Mouse (Mus musculus): ENCODE measurements around the gene Ush2a. TPM values are rescaled to one million over a fixed set of nuclear protein-coding genes. Genes with fewer than 3 reads are reported as not detected.

The Ush2a gene
- total and polyA plus RNA-seq, 3 experiments, result under 0.01 to 0.04 TPM; not detected in 1

GRCm38 (mm10) chr1:188993218-188993617 lies 731.4 kb downstream of the Ush2a start:
- no peak for TF ChIP-seq TBP (IDR thresholded peaks at IDR 0.05; ENCODE audit: low read depth, low read length)
- TF ChIP-seq MYC (IDR thresholded peaks at IDR 0.05; ENCODE audit: low read depth, low read length), result no peak
- TF ChIP-seq BHLHE40 (IDR thresholded peaks at IDR 0.05; ENCODE audit: borderline replicate concordance, low read depth, low read length), result no peak
- peak; percentile 24 for TF ChIP-seq RAD21 (IDR thresholded peaks at IDR 0.05; ENCODE audit: low read depth, low read length)
- no peak for TF ChIP-seq NRF1 (IDR thresholded peaks at IDR 0.05; ENCODE audit: insufficient read depth, low read depth, low read length, poor library complexity, severe bottlenecking)
- peak in 2 of 3 experiments; percentile 55 to 58; a peak in 4 of 6 replicates for TF ChIP-seq CTCF (IDR thresholded peaks at IDR 0.05 in 2 of 3, conservative IDR thresholded peaks at IDR 0.05 in 1 of 3; ENCODE audit: control insufficient read depth in 1 of 3, insufficient read depth in 1 of 3, low read depth in 2 of 3, low read length in 3 of 3, poor library complexity in 1 of 3, severe bottlenecking in 1 of 3)
- peak; percentile 28; the same call in 1 of the 2 replicates for TF ChIP-seq SMC3 (IDR thresholded peaks at IDR 0.05; ENCODE audit: low read depth, low read length)
- H3K4me3 ChIP-seq (ENCODE audit: control insufficient read depth in 1 of 2, insufficient read depth in 1 of 2, low read depth in 2 of 2, low read length in 2 of 2), result no peak overlapping the region
- peaks cover 0 to 7% of the 10 kb centered on the region in 2 experiments; a peak in 2 of 4 replicates for H3K36me3 ChIP-seq (ENCODE audit: control insufficient read depth in 1 of 2, insufficient read depth in 2 of 2, low read length in 2 of 2)
- no peaks in the 10 kb centered on the region for H3K9me3 ChIP-seq (replicated peaks; ENCODE audit: insufficient read depth, low read length)
- H3K27ac ChIP-seq (ENCODE audit: control insufficient read depth, low read depth, low read length), result no peak overlapping the region
- no peaks in the 10 kb centered on the region for H3K27me3 ChIP-seq (ENCODE audit: control insufficient read depth in 1 of 2, insufficient read depth in 2 of 2, low read length in 2 of 2)
- no peak overlapping the region for H3K9ac ChIP-seq (ENCODE audit: control insufficient read depth, low read depth, low read length, poor library complexity, severe bottlenecking)
- no peaks in the 10 kb centered on the region for H3K4me1 ChIP-seq (ENCODE audit: control insufficient read depth in 1 of 2, insufficient read depth in 2 of 2, low read length in 2 of 2)
- peak; percentile 63 for DNase-seq (ENCODE audit: low read depth, low spot score)
- no peaks in the 10 kb centered on the region for H3K79me2 ChIP-seq (ENCODE audit: control insufficient read depth, insufficient read depth, low read length, poor library complexity)

GRCm38 (mm10) chr1:188997921-188998320 lies 736.1 kb downstream of the Ush2a start:
- Histone ChIP-seq H3K36me3 (ENCODE audit: control insufficient read depth in 1 of 2, insufficient read depth in 2 of 2, low read length in 2 of 2) (peaks cover 0 to 8% of the 10 kb centered on the region in 2 experiments; a peak in 2 of 4 replicates), H3K27me3 (ENCODE audit: control insufficient read depth in 1 of 2, insufficient read depth in 2 of 2, low read length in 2 of 2) (no peaks in the 10 kb centered on the region), H3K4me3 (ENCODE audit: control insufficient read depth in 1 of 2, insufficient read depth in 1 of 2, low read depth in 2 of 2, low read length in 2 of 2) (no peak overlapping the region), H3K9me3 (replicated peaks; ENCODE audit: insufficient read depth, low read length) (no peaks in the 10 kb centered on the region), H3K4me1 (ENCODE audit: control insufficient read depth in 1 of 2, insufficient read depth in 2 of 2, low read length in 2 of 2) (no peaks in the 10 kb centered on the region), H3K27ac (ENCODE audit: control insufficient read depth, low read depth, low read length) (no peak overlapping the region), H3K9ac (ENCODE audit: control insufficient read depth, low read depth, low read length, poor library complexity, severe bottlenecking) (no peak overlapping the region), H3K79me2 (ENCODE audit: control insufficient read depth, insufficient read depth, low read length, poor library complexity) (no peaks in the 10 kb centered on the region)
- no peak for TF ChIP-seq ELF1 (IDR thresholded peaks at IDR 0.05; ENCODE audit: low read depth, low read length)
- TF ChIP-seq UBTF (IDR thresholded peaks at IDR 0.05; ENCODE audit: borderline replicate concordance, insufficient read depth, low read depth, low read length), result no peak
- no peak for TF ChIP-seq USF2 (IDR thresholded peaks at IDR 0.05; ENCODE audit: borderline replicate concordance in 1 of 2, insufficient read depth in 1 of 2, low read depth in 1 of 2, low read length in 2 of 2)
- no peak for TF ChIP-seq ZNF384 (IDR thresholded peaks at IDR 0.05; ENCODE audit: low read depth, low read length)
- no peak for TF ChIP-seq SIN3A (IDR thresholded peaks at IDR 0.05; ENCODE audit: low read length)
- no peak for TF ChIP-seq MAFK (IDR thresholded peaks at IDR 0.05; ENCODE audit: borderline replicate concordance, low read depth, low read length)
- TF ChIP-seq E2F4 (IDR thresholded peaks at IDR 0.05; ENCODE audit: borderline replicate concordance, low read depth, low read length), result no peak
- TF ChIP-seq POLR2AphosphoS2 (IDR thresholded peaks at IDR 0.05; ENCODE audit: low read length), result no peak
- DNase-seq (ENCODE audit: low read depth, low spot score), result no peak

Measured in MEL (cell line).